In the genomic region with DNA sequence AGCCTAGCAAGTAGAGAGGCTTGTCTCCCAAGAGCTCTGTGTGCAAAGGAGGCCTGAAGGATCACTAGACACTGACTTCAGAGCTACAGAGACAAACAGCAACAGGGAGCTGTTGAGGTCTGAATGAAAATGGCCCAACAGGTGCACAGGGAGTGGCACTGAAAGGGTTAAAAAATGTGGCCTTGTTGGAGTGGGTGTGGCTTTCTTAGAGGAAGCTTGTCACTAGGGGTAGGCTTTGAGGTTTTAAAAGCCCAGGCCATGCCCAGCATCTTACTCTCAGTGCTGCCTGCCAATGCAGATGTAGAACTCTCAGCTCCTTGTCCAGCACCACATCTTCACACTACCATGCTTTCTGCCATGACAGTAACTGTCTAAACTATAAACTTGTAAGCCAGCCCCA, we compare ENCODE assay signal across 30 mouse cellular contexts. TPM values are rescaled to one million over a fixed set of nuclear protein-coding genes. Genes with fewer than 3 reads are reported as not detected.
A peak's percentile ranks its signal among the peaks of the same experiment; 100 is the strongest.
DNase-seq lines count a peak whose midpoint lies in the region; ATAC-seq lines count a peak whose summit lies in the region.
"Had no signal": no experiment of that assay in that cellular context is flagged by ENCODE, and none has a peak within 500 bp of the region (broad histone marks: within the 10 kb centered on the region; RNA-seq: fewer than 3 reads in every experiment).

No protein-coding gene starts in this region.

- no peaks in the 10 kb centered on the region for H3K9me3 ChIP-seq in embryonic facial prominence, embryonic 11.5 days (replicated peaks; ENCODE audit: control insufficient read depth, low read length)
- H3K9me3 ChIP-seq in embryonic facial prominence, embryonic 10.5 days: no peaks in the 10 kb centered on the region
- H3K9me3 ChIP-seq: embryonic facial prominence, embryonic 15.5 days; forebrain, embryonic 10.5 days; heart, embryonic 13.5 days; intestine, embryonic 15.5 days; midbrain, embryonic 12.5 days; neural tube, embryonic 15.5 days had no signal

- DNase-seq in embryonic facial prominence, embryonic 11.5 days (ENCODE audit: low spot score): peak; percentile 33
- no peak for DNase-seq in embryonic facial prominence, embryonic 10.5 days (ENCODE audit: low spot score)
- peak; percentile 14 for DNase-seq in 416B (ENCODE audit: low read depth)
- DNase-seq in R1 (ENCODE audit: low read depth, low spot score): peak; percentile 50
- no peak for DNase-seq in layer of hippocampus, adult 9-11 months
- DNase-seq in cerebellum, adult 11-12 months: no peak
- DNase-seq: adrenal gland, postnatal 10 days; cerebellum, adult 18-20 months; cerebellum, postnatal 36 days; forebrain, postnatal 0 days; gastrocnemius, postnatal 10 days; heart, adult 18-20 months; kidney, adult 9 months; kidney, postnatal 4 days; lung, embryonic 14.5 days; lung, postnatal 36 days had no signal

- no peaks in the 10 kb centered on the region for H3K36me3 ChIP-seq in embryonic facial prominence, embryonic 11.5 days (replicated peaks; ENCODE audit: control insufficient read depth, insufficient read depth, low read depth, low read length)
- peaks cover 38% of the 10 kb centered on the region for H3K36me3 ChIP-seq in embryonic facial prominence, embryonic 10.5 days (replicated peaks)
- H3K36me3 ChIP-seq: embryonic facial prominence, embryonic 15.5 days; intestine, embryonic 15.5 days; midbrain, embryonic 12.5 days; neural tube, embryonic 15.5 days had no signal

- no peak overlapping the region for H3K4me2 ChIP-seq in embryonic facial prominence, embryonic 11.5 days (ENCODE audit: low read depth, low read length)
- H3K4me2 ChIP-seq: embryonic facial prominence, embryonic 15.5 days; heart, embryonic 13.5 days; hindbrain, embryonic 14.5 days; intestine, embryonic 15.5 days; liver, embryonic 11.5 days; lung, embryonic 14.5 days; midbrain, embryonic 12.5 days; neural tube, embryonic 15.5 days had no signal

- ATAC-seq in embryonic facial prominence, embryonic 11.5 days (replicated peaks; ENCODE audit: insufficient number of reproducible peaks, low FRiP score, low TSS enrichment, low read depth): no peak
- peak; percentile 42 for ATAC-seq in megakaryocyte progenitor cell, adult 5-6 weeks (replicated peaks; ENCODE audit: poor library complexity)
- ATAC-seq: activated CD4-positive, CD25-positive, alpha-beta regulatory T cell, adult 4 months; forebrain, postnatal 0 days; intestine, embryonic 15.5 days had no signal

- H3K4me3 ChIP-seq in embryonic facial prominence, embryonic 11.5 days (ENCODE audit: low read depth, low read length): no peak overlapping the region
- H3K4me3 ChIP-seq in embryonic facial prominence, embryonic 10.5 days: no peak overlapping the region
- H3K4me3 ChIP-seq: embryonic facial prominence, embryonic 15.5 days; forebrain, embryonic 10.5 days; heart, embryonic 13.5 days; intestine, embryonic 15.5 days; midbrain, embryonic 12.5 days; myocyte; neural tube, embryonic 15.5 days had no signal

- H3K27me3 ChIP-seq in embryonic facial prominence, embryonic 11.5 days (ENCODE audit: control insufficient read depth, insufficient read depth, low read length): no peaks in the 10 kb centered on the region
- H3K27me3 ChIP-seq in embryonic facial prominence, embryonic 10.5 days (replicated peaks; ENCODE audit: low read depth, poor library complexity, severe bottlenecking): no peaks in the 10 kb centered on the region
- H3K27me3 ChIP-seq: embryonic facial prominence, embryonic 15.5 days; heart, embryonic 13.5 days; intestine, embryonic 15.5 days; midbrain, embryonic 12.5 days; neural tube, embryonic 15.5 days had no signal

- no peaks in the 10 kb centered on the region for H3K4me1 ChIP-seq in embryonic facial prominence, embryonic 11.5 days (ENCODE audit: control insufficient read depth, insufficient read depth, low read length)
- H3K4me1 ChIP-seq in embryonic facial prominence, embryonic 10.5 days: peaks cover 9% of the 10 kb centered on the region
- H3K4me1 ChIP-seq: intestine, embryonic 15.5 days; midbrain, embryonic 12.5 days had no signal

- no peak overlapping the region for H3K9ac ChIP-seq in embryonic facial prominence, embryonic 11.5 days (replicated peaks; ENCODE audit: low read length)
- H3K9ac ChIP-seq: embryonic facial prominence, embryonic 15.5 days; forebrain, postnatal 0 days; heart, embryonic 13.5 days; hindbrain, embryonic 14.5 days; intestine, embryonic 15.5 days; lung, embryonic 14.5 days; midbrain, embryonic 12.5 days; neural tube, embryonic 15.5 days had no signal

- H3K27ac ChIP-seq in embryonic facial prominence, embryonic 11.5 days (replicated peaks; ENCODE audit: low read depth, low read length): no peak overlapping the region
- H3K27ac ChIP-seq in embryonic facial prominence, embryonic 10.5 days (replicated peaks): no peak overlapping the region
- H3K27ac ChIP-seq: embryonic facial prominence, embryonic 15.5 days; forebrain, embryonic 10.5 days; heart, embryonic 13.5 days; hindbrain, embryonic 14.5 days; intestine, embryonic 15.5 days; midbrain, embryonic 12.5 days; neural tube, embryonic 15.5 days had no signal

RNA-seq across cellular contexts. Expression of gene Camsap2, which starts 29.6 kb away (rescaled TPM):
- polyA plus RNA-seq in embryonic facial prominence, embryonic 11.5 days (2014; fragmentation: Nextera tagmentation; extraction: Ambion mirVana): 23.1 and 23.7 TPM in 2 replicates
- polyA plus RNA-seq in embryonic facial prominence, embryonic 10.5 days (2016; fragmentation: Nextera tagmentation; extraction: Ambion mirVana): 11.4 and 12.4 TPM in 2 replicates
- 8.6 and 8.7 TPM in 2 replicates for total RNA-seq in megakaryocyte progenitor cell, adult 5-6 weeks (2015)
- total RNA-seq in megakaryocyte progenitor cell, adult 5-6 weeks (2017): 11.5 and 12.8 TPM in 2 replicates

RNA-seq across cellular contexts. Expression of gene Gpr25, which starts 55.6 kb away (rescaled TPM):
- polyA plus RNA-seq in embryonic facial prominence, embryonic 11.5 days (2014; fragmentation: Nextera tagmentation; extraction: Ambion mirVana): not detected in 2 replicates
- polyA plus RNA-seq in embryonic facial prominence, embryonic 10.5 days (2016; fragmentation: Nextera tagmentation; extraction: Ambion mirVana): not detected in 2 replicates
- total RNA-seq in megakaryocyte progenitor cell, adult 5-6 weeks (2015): not detected in 2 replicates
- not detected in 2 replicates for total RNA-seq in megakaryocyte progenitor cell, adult 5-6 weeks (2017)
- total RNA-seq: adrenal gland, postnatal 10 days; gastrocnemius, postnatal 10 days; heart, adult 18-20 months; heart, postnatal 25 days had no signal
- polyA plus RNA-seq: activated CD4-positive, CD25-positive, alpha-beta regulatory T cell, adult 4 months; embryonic facial prominence, embryonic 15.5 days; forebrain, embryonic 10.5 days; heart, embryonic 13.5 days; intestine, embryonic 15.5 days; limb, embryonic 11.5 days; liver, embryonic 11.5 days; lung, embryonic 14.5 days; midbrain, embryonic 12.5 days; stomach, embryonic 16.5 days had no signal

Comparison
In these comparisons a context has a peak if more than half of its experiments do, and no peak if none do; other contexts are left out.
1. DNase-seq: peak in embryonic facial prominence, embryonic 11.5 days (single experiment), 416B (single experiment) and R1 (single experiment); none in embryonic facial prominence, embryonic 10.5 days (single experiment), layer of hippocampus, adult 9-11 months (single experiment) and cerebellum, adult 11-12 months (single experiment).